Mouse (Mus musculus) liver, adult 2 months (tissue): ENCODE results near the gene Clasp1.

Experiments used
- CTCF ChIP-seq: fragments of 200-500 bp; IDR thresholded peaks from 2 replicates; pipeline ENCODE4 v1.5.1; 2011; ENCODE audit warnings: low read depth, low read length, control low read depth
- POLR2A ChIP-seq: fragments of 200-500 bp; IDR thresholded peaks from 2 replicates; pipeline ENCODE4 v1.6.1; 2011; ENCODE audit warnings: low read length, control low read depth; ENCODE audit not compliant: insufficient read depth; ENCODE audit errors: extremely low read depth

DNA sequence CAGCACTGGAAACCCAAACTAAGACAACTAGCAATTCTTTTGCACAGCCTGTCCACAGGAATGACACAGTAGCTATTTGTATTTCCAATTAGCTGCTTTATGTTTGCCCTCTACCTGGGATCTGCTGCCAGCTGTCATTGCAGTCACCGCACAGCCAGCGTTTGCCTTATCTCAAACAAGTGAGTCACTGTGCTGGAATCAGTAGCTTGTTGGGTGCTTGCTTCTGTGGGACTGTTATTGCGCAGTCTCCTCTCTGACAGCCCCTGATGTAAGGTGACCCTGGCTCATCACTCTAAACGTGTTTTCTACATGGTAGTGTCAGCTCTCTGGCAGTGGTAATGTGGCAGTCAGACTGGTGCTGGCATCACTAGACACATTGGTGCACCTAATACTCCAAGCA, 90.4 kb downstream of the Clasp1 start:
- TF ChIP-seq CTCF: no peak
- no peak for TF ChIP-seq POLR2A
